Mouse (Mus musculus) left cerebral cortex, postnatal 4 days (tissue): Measurements from ENCODE around the gene Pi4ka. TPM values are rescaled to one million over a fixed set of nuclear protein-coding genes. Genes with fewer than 3 reads are reported as not detected.

Experiments used
- DNase-seq: peaks from one replicate; pipeline ENCODE4 v3.0.0-alpha.2; 2022
- intact Hi-C: fragments of 180-260 bp; cut with DNase I; formaldehyde crosslinking; loops from one replicate; pipeline ENCODE4 v1.15.1; 2025
- total RNA-seq, 2 experiments: library from RNA; stranded (reverse); gene quantifications; 2 replicates each; pipeline ENCODE4 v1.2.3; 2021

Pi4ka gene
- total RNA-seq = 100 to 1,000 TPM; 150 to 152 TPM

GRCm38 (mm10) chr16:17405736-17406443 is at the start of gene Pi4ka, which contains the start of gene Snap29:
TSS of gene Pi4ka (minus strand) at chr16:17406314.
TSS of gene Snap29 (plus strand) at chr16:17405986.
- DNase-seq = peak; percentile 100
- intact Hi-C loops = no loop called here

GRCm38 (mm10) chr16:17452373-17452715 is 46.2 kb upstream of the Pi4ka start:
- peak; percentile 47 for DNase-seq
- intact Hi-C loops = no loop called here

- DNase-seq = peak; percentile 99
- intact Hi-C loops = no loop called here
Observed at GRCm38 (mm10) chr16:17451541-17452372, 45.6 kb upstream of the Pi4ka start, which contains the start of gene Crkl. TSS of gene Crkl (plus strand) at chr16:17451987.

- intact Hi-C loops = no loop called here
- no peak for DNase-seq
Observed at GRCm38 (mm10) chr16:17432576-17432975, 26.5 kb upstream of the Pi4ka start.

- intact Hi-C loops = no loop called here
- no peak for DNase-seq
Observed at GRCm38 (mm10) chr16:17423021-17423420, 16.9 kb upstream of the Pi4ka start.

GRCm38 (mm10) chr16:17410209-17410608 is 4.1 kb upstream of the Pi4ka start:
- intact Hi-C loops = no loop called here
- DNase-seq = no peak

- intact Hi-C loops = no loop called here
- no peak for DNase-seq
Observed at GRCm38 (mm10) chr16:17409046-17409445, 2.9 kb upstream of the Pi4ka start.

GRCm38 (mm10) chr16:17406512-17407231 is 558 bp upstream of the Pi4ka start:
- intact Hi-C loops = no loop called here
- DNase-seq = no peak

- intact Hi-C loops = no loop called here
- DNase-seq = peak; percentile 64
Observed at GRCm38 (mm10) chr16:17405271-17405696, 830 bp downstream of the Pi4ka start.

GRCm38 (mm10) chr16:17402855-17403254 is 3.3 kb downstream of the Pi4ka start:
- peak; percentile 14 for DNase-seq
- intact Hi-C loops = no loop called here

GRCm38 (mm10) chr16:17392784-17393183 is 13.3 kb downstream of the Pi4ka start:
- intact Hi-C loops = no loop called here
- no peak for DNase-seq

- DNase-seq = no peak
- intact Hi-C loops = no loop called here
Observed at GRCm38 (mm10) chr16:17383594-17384326, 22.4 kb downstream of the Pi4ka start.

- DNase-seq = no peak
- intact Hi-C loops = no loop called here
Observed at GRCm38 (mm10) chr16:17382306-17382705, 23.8 kb downstream of the Pi4ka start.

- DNase-seq = no peak
- intact Hi-C loops = no loop called here
Observed at GRCm38 (mm10) chr16:17358787-17359186, 47.3 kb downstream of the Pi4ka start.

GRCm38 (mm10) chr16:17356031-17356430 is 50.1 kb downstream of the Pi4ka start:
- intact Hi-C loops = no loop called here
- no peak for DNase-seq

GRCm38 (mm10) chr16:17346766-17347165 is 59.3 kb downstream of the Pi4ka start:
- intact Hi-C loops = no loop called here

GRCm38 (mm10) chr16:17345813-17346155 is 60.3 kb downstream of the Pi4ka start:
- intact Hi-C loops = no loop called here
- no peak for DNase-seq

More at GRCm38 (mm10) chr16:17346766-17347165, 59.3 kb downstream of the Pi4ka start:
- DNase-seq = no peak

- intact Hi-C loops = no loop called here
- no peak for DNase-seq
Observed at GRCm38 (mm10) chr16:17345141-17345812, 60.8 kb downstream of the Pi4ka start.

GRCm38 (mm10) chr16:17341847-17342246 is 64.3 kb downstream of the Pi4ka start:
- intact Hi-C loops = no loop called here
- no peak for DNase-seq

GRCm38 (mm10) chr16:17340705-17341104 is 65.4 kb downstream of the Pi4ka start:
- intact Hi-C loops = no loop called here
- no peak for DNase-seq
